Mouse (Mus musculus) lung, embryonic 14.5 days (tissue): ENCODE measurements around the gene Fbxl18. TPM values are rescaled to one million over a fixed set of nuclear protein-coding genes. Genes with fewer than 3 reads are reported as not detected.
A peak's percentile ranks its signal among the peaks of the same experiment; 100 is the strongest.

Source experiments
- ATAC-seq: fragments of 200-750 bp; cut with Nextera tagmentation; 2 replicates; pipeline ENCODE4 v1.8.0; 2017; ENCODE audit warnings: mild to moderate bottlenecking, moderate TSS enrichment, moderate library complexity; ENCODE audit not compliant: insufficient read depth
- DNase-seq: peaks from one replicate; pipeline ENCODE4 v3.0.0-alpha.2; 2015
- H3K27ac ChIP-seq: fragments of 300-500 bp; sonication (generic); 2 replicates; pipeline ENCODE4 v1.5.1; 2014; ENCODE audit warnings: low read depth, mild to moderate bottlenecking, moderate library complexity
- H3K27me3 ChIP-seq: fragments of 300-500 bp; sonication (generic); 2 replicates; pipeline ENCODE4 v1.6.1; 2014; ENCODE audit warnings: low read length, control low read depth; ENCODE audit not compliant: insufficient read depth
- H3K36me3 ChIP-seq: fragments of 300-500 bp; sonication (generic); 2 replicates; pipeline ENCODE4 v1.6.1; 2014; ENCODE audit warnings: control low read depth; ENCODE audit not compliant: insufficient read depth
- H3K4me1 ChIP-seq: fragments of 300-500 bp; sonication (generic); 2 replicates; pipeline ENCODE4 v1.6.1; 2014; ENCODE audit warnings: antibody characterized with exemption, control low read depth; ENCODE audit not compliant: insufficient read depth
- H3K4me2 ChIP-seq: fragments of 300-500 bp; sonication (generic); 2 replicates; pipeline ENCODE4 v1.6.1; 2014; ENCODE audit warnings: mild to moderate bottlenecking
- H3K4me3 ChIP-seq: fragments of 300-500 bp; sonication (generic); 2 replicates; pipeline ENCODE4 v1.5.1; 2014; ENCODE audit warnings: low read depth, low read length
- H3K9ac ChIP-seq: fragments of 300-500 bp; sonication (generic); 2 replicates; pipeline ENCODE4 v1.6.1; 2014
- H3K9me3 ChIP-seq: fragments of 300-500 bp; sonication (generic); 2 replicates; pipeline ENCODE4 v1.6.1; 2016; ENCODE audit warnings: low read depth, low read length, control low read depth
- CTCF ChIP-seq: IDR thresholded peaks from 2 replicates; pipeline ENCODE4 v1.5.1; 2016; ENCODE audit warnings: antibody characterized with exemption, low read depth
- WGBS: fragments of 180-500 bp; shearing (Covaris S2); extraction: QIAGEN DNeasy Blood & Tissue Kit; methylation state at CpG from one replicate; pipeline ENCODE4 v1.1.7; 2014; 5-methylcytosine and 5-hydroxymethylcytosine counted together
- polyA plus RNA-seq: library from polyadenylated mRNA; unstranded; fragments of >200 nt; fragmentation: Nextera tagmentation; extraction: Ambion mirVana; gene quantifications from 2 replicates; pipeline ENCODE4 v1.2.1, GENCODE M21; 2014

Gene Fbxl18
- polyA plus RNA-seq, 1 experiment from 2014 or later: 11.8 TPM

DNA sequence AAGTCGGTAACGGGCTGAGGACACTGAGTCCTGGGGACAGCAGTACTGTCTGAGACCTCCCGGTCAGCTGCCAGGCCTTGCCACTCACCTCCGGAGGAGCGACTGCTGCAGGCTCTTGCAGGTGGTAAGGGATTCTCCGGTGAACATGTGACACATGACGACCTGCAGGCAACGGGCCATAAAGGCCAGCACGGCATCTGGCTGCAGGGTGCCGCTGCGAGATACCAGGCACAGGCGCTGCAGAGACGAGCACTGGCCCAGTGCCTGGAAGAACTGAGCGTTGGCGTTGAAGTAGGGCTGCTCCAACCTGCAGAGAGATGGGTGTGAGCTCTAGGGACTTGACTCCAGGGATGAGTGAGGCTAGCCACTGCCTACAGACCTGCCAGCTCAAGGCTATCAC is 16.7 kb downstream of the Fbxl18 start:
- no peaks in the 10 kb centered on the region for H3K27me3 ChIP-seq
- DNase-seq: no peak
- ATAC-seq: no peak
- no peak for TF ChIP-seq CTCF
- 85% methylated on average over 15 of the region's 15 CpGs for WGBS
- H3K9me3 ChIP-seq: no peaks in the 10 kb centered on the region
- peaks cover 47% of the 10 kb centered on the region for H3K36me3 ChIP-seq
- H3K4me1 ChIP-seq: no peaks in the 10 kb centered on the region
- H3K27ac ChIP-seq: no peak overlapping the region
- H3K4me3 ChIP-seq: no peak overlapping the region
- no peak overlapping the region for H3K9ac ChIP-seq
- no peak overlapping the region for H3K4me2 ChIP-seq

DNA sequence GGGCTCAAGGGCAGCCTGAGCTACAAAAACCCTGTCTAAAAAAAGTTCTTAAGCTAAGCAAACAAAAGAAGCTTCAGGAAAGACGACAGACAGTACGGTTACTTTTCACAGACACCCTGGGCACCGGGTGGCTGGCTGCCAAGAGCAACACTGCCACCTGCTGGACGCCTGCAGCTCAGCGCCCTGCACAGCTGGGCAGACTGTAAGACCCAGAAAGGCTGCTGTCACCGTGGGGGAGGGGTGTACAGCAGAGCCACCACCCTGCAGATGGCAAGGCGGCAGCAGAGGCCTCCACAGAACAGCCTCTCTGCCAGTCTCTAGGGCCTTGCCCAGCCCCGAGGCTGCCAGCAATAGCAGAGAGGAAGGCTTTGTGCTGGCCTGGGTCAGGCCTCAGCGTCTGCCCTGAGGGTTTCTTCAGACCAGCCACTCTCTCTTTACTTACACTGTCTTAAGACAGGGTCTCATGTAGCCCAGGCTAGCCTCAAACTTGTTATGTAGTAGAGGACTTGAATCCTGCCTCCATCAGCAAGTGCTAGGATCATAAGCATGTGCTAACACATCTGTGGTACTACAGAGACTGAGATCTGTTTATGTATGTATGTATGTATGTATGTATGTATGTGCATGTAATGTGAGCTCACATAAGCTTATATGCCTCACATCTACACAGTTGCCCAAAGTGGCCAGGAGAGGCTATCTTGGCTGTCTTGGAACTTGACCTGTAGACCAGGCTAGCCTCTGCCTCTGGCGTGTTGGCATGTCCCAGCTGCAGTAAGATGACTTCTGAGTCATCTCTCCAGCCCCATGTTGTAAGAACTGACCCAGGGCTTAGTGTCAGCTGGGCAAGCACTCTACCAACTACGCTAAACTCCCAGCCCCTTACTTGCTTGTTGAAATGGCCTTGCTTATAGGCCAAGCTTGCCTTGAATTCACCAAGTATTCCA is 17.6 kb downstream of the Fbxl18 start:
- WGBS: 29% methylated on average over 11 of the region's 11 CpGs
- Histone ChIP-seq H3K4me3 (no peak overlapping the region), H3K27me3 (no peaks in the 10 kb centered on the region), H3K4me2 (no peak overlapping the region), H3K4me1 (no peaks in the 10 kb centered on the region), H3K36me3 (peaks cover 50% of the 10 kb centered on the region), H3K9me3 (no peaks in the 10 kb centered on the region), H3K27ac (no peak overlapping the region), H3K9ac (no peak overlapping the region)
- ATAC-seq: peak; percentile 42
- peak; percentile 92 for DNase-seq
- TF ChIP-seq CTCF: peak; percentile 98

DNA sequence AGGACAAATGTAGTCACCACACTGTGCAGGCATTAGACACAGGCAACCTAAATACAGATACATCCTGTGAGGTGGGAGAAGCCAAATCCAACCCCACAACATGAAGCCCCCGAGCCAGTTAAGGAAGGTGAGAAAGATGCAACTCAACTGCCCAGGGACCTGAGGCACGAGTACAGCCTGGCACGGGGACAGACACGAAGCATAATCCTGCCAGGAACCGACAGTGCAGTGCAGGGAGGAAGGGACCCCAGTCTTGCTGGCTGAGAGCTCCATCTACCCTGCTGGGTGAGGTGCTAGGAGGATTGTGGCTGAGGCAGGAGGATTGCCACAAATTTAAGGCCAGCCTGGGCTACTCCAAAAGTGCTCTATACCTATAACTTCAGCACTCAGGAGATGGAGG is 18.3 kb downstream of the Fbxl18 start:
- no peak for TF ChIP-seq CTCF
- Histone ChIP-seq H3K9ac (no peak overlapping the region), H3K4me1 (no peaks in the 10 kb centered on the region), H3K36me3 (peaks cover 57% of the 10 kb centered on the region), H3K27me3 (no peaks in the 10 kb centered on the region), H3K27ac (no peak overlapping the region), H3K9me3 (no peaks in the 10 kb centered on the region), H3K4me2 (no peak overlapping the region), H3K4me3 (no peak overlapping the region)
- WGBS: 85% methylated on average over 5 of the region's 5 CpGs
- ATAC-seq (peak; percentile 8; the same call in 1 of the 2 replicates), DNase-seq (no peak)

DNA sequence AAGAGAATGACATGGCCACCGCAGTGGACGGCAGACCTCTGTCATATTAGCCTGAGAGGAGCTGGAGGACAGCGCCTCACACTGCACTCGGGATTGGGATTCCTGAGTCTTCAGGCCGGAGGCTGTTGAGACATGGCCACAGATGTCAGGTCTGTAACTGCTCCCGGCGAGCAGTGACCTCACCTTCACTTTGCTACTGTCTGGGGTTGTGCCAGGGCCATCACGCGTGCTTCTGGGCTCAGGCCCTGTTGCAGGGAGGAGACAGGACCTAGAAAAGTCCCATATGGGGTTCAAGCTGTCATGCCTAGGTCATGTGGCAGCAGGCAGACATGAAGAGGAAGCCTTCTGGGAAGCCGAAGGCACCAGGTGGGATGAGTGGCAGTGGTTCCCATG is 19.7 kb downstream of the Fbxl18 start:
- no peak overlapping the region for H3K4me3 ChIP-seq
- H3K27ac ChIP-seq: no peak overlapping the region
- H3K4me2 ChIP-seq: no peak overlapping the region
- H3K9ac ChIP-seq: no peak overlapping the region
- H3K27me3 ChIP-seq: no peaks in the 10 kb centered on the region
- no peaks in the 10 kb centered on the region for H3K4me1 ChIP-seq
- ATAC-seq: no peak
- DNase-seq: no peak
- TF ChIP-seq CTCF: no peak
- 85% methylated on average over 10 of the region's 10 CpGs for WGBS
- peaks cover 69% of the 10 kb centered on the region for H3K36me3 ChIP-seq
- H3K9me3 ChIP-seq: no peaks in the 10 kb centered on the region

DNA sequence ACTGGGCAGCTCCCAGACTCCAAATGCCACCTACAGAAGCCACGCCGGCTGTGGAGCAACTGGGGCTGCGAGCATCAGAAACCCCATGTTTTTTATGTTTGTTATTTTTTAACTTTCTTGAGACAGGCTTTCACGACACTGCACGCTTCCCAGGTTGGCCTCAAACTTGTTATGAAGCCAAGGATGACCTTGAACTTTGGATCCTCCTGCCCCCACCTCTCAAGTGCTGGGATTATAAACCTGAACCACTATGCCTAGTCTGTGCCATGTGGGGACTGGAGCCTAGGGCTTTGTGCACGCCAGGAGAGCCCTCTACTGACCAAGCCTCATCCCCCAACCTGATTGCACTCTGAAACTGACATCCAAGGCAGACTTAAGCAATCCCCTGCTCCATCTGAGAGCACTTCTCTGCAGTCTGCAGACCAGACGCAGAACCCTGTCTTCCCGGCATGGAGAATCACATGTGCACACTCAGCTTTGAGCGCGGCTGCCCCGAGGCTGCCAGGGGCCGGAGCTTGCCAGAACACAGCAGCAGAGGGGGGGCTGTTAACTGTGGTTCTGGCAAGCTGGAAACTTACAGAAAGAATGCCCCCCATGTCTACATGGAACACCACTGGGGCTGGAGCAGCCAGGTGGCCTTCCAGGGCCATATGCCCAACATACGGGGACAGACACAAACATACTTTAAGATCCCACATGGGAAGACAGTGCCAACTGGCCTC is 20.3 kb downstream of the Fbxl18 start:
- Histone ChIP-seq H3K9me3 (no peaks in the 10 kb centered on the region), H3K36me3 (peaks cover 67% of the 10 kb centered on the region), H3K9ac (no peak overlapping the region), H3K4me2 (no peak overlapping the region), H3K4me1 (no peaks in the 10 kb centered on the region), H3K27ac (no peak overlapping the region), H3K4me3 (no peak overlapping the region), H3K27me3 (no peaks in the 10 kb centered on the region)
- no peak for TF ChIP-seq CTCF
- ATAC-seq: no peak
- WGBS: 86% methylated on average over 13 of the region's 13 CpGs
- no peak for DNase-seq

DNA sequence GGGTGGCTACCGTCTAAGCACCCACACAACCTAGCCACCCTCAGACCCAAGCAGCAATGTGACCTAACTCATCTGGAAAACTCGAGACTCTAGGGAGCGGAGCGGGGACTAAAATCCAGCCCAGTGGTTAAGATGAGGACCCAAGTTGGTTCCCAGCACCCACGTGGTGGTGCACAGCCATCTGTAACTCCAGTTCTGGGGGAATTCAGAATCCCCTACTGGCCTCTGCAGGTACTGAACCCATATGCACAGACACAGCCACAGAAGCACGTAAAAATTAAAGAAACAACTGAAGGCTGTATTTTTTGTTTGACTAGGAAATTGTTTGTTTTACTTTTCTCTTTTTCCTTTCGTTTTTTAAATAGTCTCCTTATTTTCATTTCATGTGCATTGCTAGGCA is 21.5 kb downstream of the Fbxl18 start:
- H3K27me3 ChIP-seq: no peaks in the 10 kb centered on the region
- no peak overlapping the region for H3K4me2 ChIP-seq
- H3K4me3 ChIP-seq: no peak overlapping the region
- no peak overlapping the region for H3K27ac ChIP-seq
- DNase-seq (no peak), ATAC-seq (no peak)
- 92% methylated on average over 7 of the region's 7 CpGs for WGBS
- H3K9ac ChIP-seq: no peak overlapping the region
- no peaks in the 10 kb centered on the region for H3K9me3 ChIP-seq
- H3K36me3 ChIP-seq: peaks cover 65% of the 10 kb centered on the region
- peak; percentile 4; the same call in 1 of the 2 replicates for TF ChIP-seq CTCF
- H3K4me1 ChIP-seq: no peaks in the 10 kb centered on the region

DNA sequence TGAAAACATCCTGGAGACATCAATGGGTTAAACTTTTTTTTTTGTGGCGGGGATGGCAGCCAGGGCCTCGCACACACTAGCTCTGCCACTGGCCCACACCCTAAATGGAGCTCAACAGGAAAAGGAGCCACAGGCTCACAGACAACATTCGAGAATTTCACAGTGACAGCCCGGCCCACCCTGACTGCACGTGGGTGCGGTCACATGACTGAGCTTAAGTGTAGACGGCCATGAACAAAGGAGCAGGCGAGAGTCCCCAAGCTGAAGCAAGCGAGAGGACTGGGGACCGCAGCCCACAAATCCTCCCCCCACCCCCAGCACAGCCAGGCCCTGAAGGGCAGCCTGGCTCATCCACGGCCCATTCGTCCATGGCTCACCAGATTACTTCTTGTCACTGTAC is 23.5 kb downstream of the Fbxl18 start:
- 50% methylated on average over 12 of the region's 12 CpGs for WGBS
- H3K4me2 ChIP-seq: no peak overlapping the region
- no peak for TF ChIP-seq CTCF
- H3K9me3 ChIP-seq: no peaks in the 10 kb centered on the region
- H3K27me3 ChIP-seq: no peaks in the 10 kb centered on the region
- peaks cover 53% of the 10 kb centered on the region for H3K36me3 ChIP-seq
- ATAC-seq (no peak), DNase-seq (no peak)
- H3K4me3 ChIP-seq: no peak overlapping the region
- no peaks in the 10 kb centered on the region for H3K4me1 ChIP-seq
- H3K27ac ChIP-seq: no peak overlapping the region
- H3K9ac ChIP-seq: no peak overlapping the region
